Mouse (Mus musculus) thymus, adult 18-20 months (tissue): ENCODE data around the gene Gpatch3.
A peak's percentile ranks its signal among the peaks of the same experiment; 100 is the strongest.

ENCODE experiments used
- DNase-seq, 2 experiments: peaks; one replicate each; pipeline ENCODE4 v3.0.0; 2022; ENCODE audit warnings: mixed read lengths in 2 of 2

Gene Gpatch3

GRCm38 (mm10) chr4:133592570-133592969 is 18.0 kb downstream of the Gpatch3 start:
- peak in 1 of 2 experiments; percentile 50 for DNase-seq

- no peak for DNase-seq
Observed at GRCm38 (mm10) chr4:133595538-133595937, 21.0 kb downstream of the Gpatch3 start.

GRCm38 (mm10) chr4:133596084-133596483 is 21.5 kb downstream of the Gpatch3 start:
- no peak for DNase-seq

GRCm38 (mm10) chr4:133598616-133599015 is 24.1 kb downstream of the Gpatch3 start:
- no peak for DNase-seq

- DNase-seq = no peak
Observed at GRCm38 (mm10) chr4:133599116-133599515, 24.6 kb downstream of the Gpatch3 start.

GRCm38 (mm10) chr4:133599571-133600073 is 25.1 kb downstream of the Gpatch3 start:
- peak; percentile 64 to 72 for DNase-seq

GRCm38 (mm10) chr4:133600306-133600705 is 25.8 kb downstream of the Gpatch3 start:
- no peak for DNase-seq

- DNase-seq = peak in 1 of 2 experiments; percentile 43
Observed at GRCm38 (mm10) chr4:133601721-133602218, 27.2 kb downstream of the Gpatch3 start, which contains the start of gene Sfn. TSS of gene Sfn (minus strand) at chr4:133602168.

GRCm38 (mm10) chr4:133603056-133603455 is 28.5 kb downstream of the Gpatch3 start:
- no peak for DNase-seq

- DNase-seq = no peak
Observed at GRCm38 (mm10) chr4:133604175-133604574, 29.6 kb downstream of the Gpatch3 start.

GRCm38 (mm10) chr4:133604856-133605255 is 30.3 kb downstream of the Gpatch3 start:
- no peak for DNase-seq

GRCm38 (mm10) chr4:133605330-133605729 is 30.8 kb downstream of the Gpatch3 start:
- DNase-seq = no peak

GRCm38 (mm10) chr4:133607284-133607683 is 32.7 kb downstream of the Gpatch3 start:
- no peak for DNase-seq

- DNase-seq = peak; percentile 55 to 57
Observed at GRCm38 (mm10) chr4:133609719-133610118, 35.2 kb downstream of the Gpatch3 start.

GRCm38 (mm10) chr4:133611815-133612214 is 37.3 kb downstream of the Gpatch3 start:
- no peak for DNase-seq

- DNase-seq = no peak
Observed at GRCm38 (mm10) chr4:133612416-133612815, 37.9 kb downstream of the Gpatch3 start.

- no peak for DNase-seq
Observed at GRCm38 (mm10) chr4:133613026-133613425, 38.5 kb downstream of the Gpatch3 start.

GRCm38 (mm10) chr4:133613867-133614266 is 39.3 kb downstream of the Gpatch3 start:
- DNase-seq = no peak

GRCm38 (mm10) chr4:133614274-133614761 is 39.8 kb downstream of the Gpatch3 start:
- DNase-seq = no peak

- no peak for DNase-seq
Observed at GRCm38 (mm10) chr4:133615416-133615815, 40.9 kb downstream of the Gpatch3 start.

- DNase-seq = no peak
Observed at GRCm38 (mm10) chr4:133617936-133618335, 43.4 kb downstream of the Gpatch3 start.

GRCm38 (mm10) chr4:133619473-133620136 is 45.1 kb downstream of the Gpatch3 start:
- no peak for DNase-seq

- no peak for DNase-seq
Observed at GRCm38 (mm10) chr4:133620668-133621067, 46.1 kb downstream of the Gpatch3 start.

GRCm38 (mm10) chr4:133622161-133622695 is 47.7 kb downstream of the Gpatch3 start:
- peak in 1 of 2 experiments; percentile 40 for DNase-seq
